Mouse (Mus musculus) spleen, postnatal 0 days (tissue): ENCODE results near the gene Kcnmb2. TPM values are rescaled to one million over a fixed set of nuclear protein-coding genes. Genes with fewer than 3 reads are reported as not detected.

Experiments used
- polyA plus RNA-seq: library from polyadenylated mRNA; unstranded; fragments of >200 nt; fragmentation: Nextera tagmentation; extraction: Ambion mirVana; gene quantifications from 2 replicates; pipeline ENCODE4 v1.2.1, GENCODE M21; 2015

Kcnmb2 gene
- polyA plus RNA-seq: 0.32 TPM in 1 of 2 replicates, not detected in the other

GRCm38 (mm10) chr3:31902504-31903330, at the start of gene Kcnmb2:
Kcnmb2 (plus strand) TSS chr3:31902507.

